Mouse (Mus musculus) embryonic facial prominence, embryonic 12.5 days (tissue): ENCODE measurements around the gene Acot7. TPM values are rescaled to one million over a fixed set of nuclear protein-coding genes. Genes with fewer than 3 reads are reported as not detected.

ENCODE experiments used
- ATAC-seq: fragments of 200-750 bp; cut with Nextera tagmentation; 2 replicates; pipeline ENCODE4 v1.8.0; 2017; ENCODE audit not compliant: insufficient number of reproducible peaks, insufficient read depth, low FRiP score, low TSS enrichment
- H3K27ac ChIP-seq: fragments of 300-500 bp; sonication (generic); 2 replicates; pipeline ENCODE4 v1.5.1; 2016; ENCODE audit warnings: mild to moderate bottlenecking
- H3K27me3 ChIP-seq: fragments of 300-500 bp; sonication (generic); 2 replicates; pipeline ENCODE4 v1.6.1; 2016; ENCODE audit warnings: mild to moderate bottlenecking, moderate library complexity
- H3K36me3 ChIP-seq: fragments of 300-500 bp; sonication (generic); 2 replicates; pipeline ENCODE4 v1.6.1; 2016; ENCODE audit warnings: mild to moderate bottlenecking
- H3K4me1 ChIP-seq: fragments of 300-500 bp; sonication (generic); 2 replicates; pipeline ENCODE4 v1.6.1; 2016
- H3K4me2 ChIP-seq: fragments of 300-500 bp; sonication (generic); replicated peaks from 2 replicates; pipeline ENCODE4 v1.6.1; 2016; ENCODE audit warnings: mild to moderate bottlenecking, moderate library complexity
- H3K4me3 ChIP-seq: fragments of 300-500 bp; sonication (generic); 2 replicates; pipeline ENCODE4 v1.5.1; 2016; ENCODE audit warnings: mild to moderate bottlenecking
- H3K9ac ChIP-seq: fragments of 300-500 bp; sonication (generic); 2 replicates; pipeline ENCODE4 v1.6.1; 2016; ENCODE audit warnings: mild to moderate bottlenecking, moderate library complexity
- H3K9me3 ChIP-seq: fragments of 300-500 bp; sonication (generic); 2 replicates; pipeline ENCODE4 v1.6.1; 2016; ENCODE audit warnings: mild to moderate bottlenecking, moderate library complexity
- WGBS: fragments of 180-500 bp; shearing (Covaris S2); methylation state at CpG from one replicate; pipeline ENCODE4 v1.1.7; 2016; 5-methylcytosine and 5-hydroxymethylcytosine counted together
- polyA plus RNA-seq: library from polyadenylated mRNA; unstranded; fragments of >200 nt; fragmentation: Nextera tagmentation; extraction: Ambion mirVana; gene quantifications from 2 replicates; pipeline ENCODE4 v1.2.1, GENCODE M21; 2016

Gene Acot7
- polyA plus RNA-seq, 1 experiment from 2014 or later = 57.9 TPM

- WGBS = 92% methylated on average over 2 of the region's 2 CpGs
- no peaks in the 10 kb centered on the region for H3K36me3 ChIP-seq
- ATAC-seq = no peak
Measured at GRCm38 (mm10) chr4:152136876-152137250, 41.1 kb upstream of the Acot7 start.

GRCm38 (mm10) chr4:152138497-152139260 is 39.3 kb upstream of the Acot7 start:
- Histone ChIP-seq H3K4me2 (peak overlapping the region; percentile 70), H3K9me3 (no peaks in the 10 kb centered on the region), H3K27ac (no peak overlapping the region), H3K27me3 (peaks cover 31% of the 10 kb centered on the region), H3K9ac (no peak overlapping the region; the same call in 1 of the 2 replicates), H3K36me3 (no peaks in the 10 kb centered on the region), H3K4me1 (peaks cover 4% of the 10 kb centered on the region; the same call in 1 of the 2 replicates), H3K4me3 (peak overlapping the region; percentile 44)
- peak; percentile 80 for ATAC-seq
- WGBS = 3% methylated on average over 51 of the region's 51 CpGs

More at GRCm38 (mm10) chr4:152136876-152137250, 41.1 kb upstream of the Acot7 start:
- peaks cover 11% of the 10 kb centered on the region for H3K4me1 ChIP-seq
- H3K9me3 ChIP-seq = no peaks in the 10 kb centered on the region
- H3K27me3 ChIP-seq = peaks cover 47% of the 10 kb centered on the region
- no peak overlapping the region for H3K4me2 ChIP-seq
- H3K9ac ChIP-seq = no peak overlapping the region
- H3K27ac ChIP-seq = no peak overlapping the region
- H3K4me3 ChIP-seq = no peak overlapping the region

GRCm38 (mm10) chr4:152140441-152140840 is 37.5 kb upstream of the Acot7 start:
- H3K4me2 ChIP-seq = no peak overlapping the region
- H3K9me3 ChIP-seq = no peaks in the 10 kb centered on the region
- no peak overlapping the region for H3K27ac ChIP-seq
- no peak overlapping the region for H3K4me3 ChIP-seq
- no peaks in the 10 kb centered on the region for H3K36me3 ChIP-seq
- ATAC-seq = no peak
- no peak overlapping the region for H3K9ac ChIP-seq
- peaks cover 22% of the 10 kb centered on the region for H3K27me3 ChIP-seq
- 31% methylated on average over 6 of the region's 6 CpGs for WGBS
- peaks cover 4% of the 10 kb centered on the region; the same call in 1 of the 2 replicates for H3K4me1 ChIP-seq

GRCm38 (mm10) chr4:152141521-152142135 is 36.3 kb upstream of the Acot7 start:
- H3K27me3 ChIP-seq = peaks cover 18% of the 10 kb centered on the region
- H3K4me2 ChIP-seq = no peak overlapping the region
- H3K9me3 ChIP-seq = no peaks in the 10 kb centered on the region
- H3K36me3 ChIP-seq = no peaks in the 10 kb centered on the region
- no peak overlapping the region for H3K4me3 ChIP-seq
- no peak overlapping the region for H3K9ac ChIP-seq
- no peak for ATAC-seq
- WGBS = 73% methylated on average over 8 of the region's 8 CpGs
- H3K4me1 ChIP-seq = peaks cover 4% of the 10 kb centered on the region; the same call in 1 of the 2 replicates
- H3K27ac ChIP-seq = no peak overlapping the region

GRCm38 (mm10) chr4:152143632-152144031 is 34.3 kb upstream of the Acot7 start:
- H3K4me3 ChIP-seq = no peak overlapping the region
- H3K27me3 ChIP-seq = peaks cover 17% of the 10 kb centered on the region
- H3K36me3 ChIP-seq = no peaks in the 10 kb centered on the region
- no peak overlapping the region for H3K27ac ChIP-seq
- 30% methylated on average over 1 of the region's 1 CpGs for WGBS
- no peak for ATAC-seq
- no peaks in the 10 kb centered on the region for H3K9me3 ChIP-seq
- H3K4me1 ChIP-seq = peaks cover 2% of the 10 kb centered on the region; the same call in 1 of the 2 replicates
- no peak overlapping the region for H3K9ac ChIP-seq
- H3K4me2 ChIP-seq = no peak overlapping the region

- Histone ChIP-seq H3K9me3 (no peaks in the 10 kb centered on the region), H3K4me2 (no peak overlapping the region), H3K36me3 (no peaks in the 10 kb centered on the region), H3K27me3 (peaks cover 30% of the 10 kb centered on the region), H3K27ac (no peak overlapping the region), H3K9ac (no peak overlapping the region), H3K4me1 (no peaks in the 10 kb centered on the region), H3K4me3 (no peak overlapping the region)
- 73% methylated on average over 10 of the region's 10 CpGs for WGBS
- ATAC-seq = no peak
Measured at GRCm38 (mm10) chr4:152145473-152145872, 32.5 kb upstream of the Acot7 start.

- H3K9me3 ChIP-seq = no peaks in the 10 kb centered on the region
- H3K4me1 ChIP-seq = no peaks in the 10 kb centered on the region
- H3K27me3 ChIP-seq = peaks cover 31% of the 10 kb centered on the region
- no peak overlapping the region for H3K4me3 ChIP-seq
- no peak overlapping the region for H3K27ac ChIP-seq
- WGBS = 70% methylated on average over 11 of the region's 11 CpGs
- H3K4me2 ChIP-seq = no peak overlapping the region
- H3K9ac ChIP-seq = no peak overlapping the region
- H3K36me3 ChIP-seq = no peaks in the 10 kb centered on the region
- ATAC-seq = no peak
Measured at GRCm38 (mm10) chr4:152146033-152146827, 31.7 kb upstream of the Acot7 start.

- H3K4me1 ChIP-seq = peaks cover 13% of the 10 kb centered on the region; the same call in 1 of the 2 replicates
- no peaks in the 10 kb centered on the region for H3K36me3 ChIP-seq
- no peak overlapping the region for H3K4me3 ChIP-seq
- no peaks in the 10 kb centered on the region for H3K9me3 ChIP-seq
- no peak for ATAC-seq
- peaks cover 65% of the 10 kb centered on the region for H3K27me3 ChIP-seq
- no peak overlapping the region for H3K27ac ChIP-seq
- 69% methylated on average over 4 of the region's 4 CpGs for WGBS
- H3K4me2 ChIP-seq = no peak overlapping the region
- H3K9ac ChIP-seq = no peak overlapping the region
Measured at GRCm38 (mm10) chr4:152150546-152150945, 27.4 kb upstream of the Acot7 start.

GRCm38 (mm10) chr4:152151451-152151965 is 26.4 kb upstream of the Acot7 start:
- Histone ChIP-seq H3K36me3 (no peaks in the 10 kb centered on the region), H3K9me3 (no peaks in the 10 kb centered on the region), H3K27me3 (peaks cover 69% of the 10 kb centered on the region), H3K4me2 (peak overlapping the region; percentile 59), H3K4me1 (peaks cover 13% of the 10 kb centered on the region; the same call in 1 of the 2 replicates), H3K4me3 (peak overlapping the region; percentile 38), H3K27ac (no peak overlapping the region), H3K9ac (no peak overlapping the region)
- ATAC-seq = no peak
- WGBS = 16% methylated on average over 7 of the region's 7 CpGs

GRCm38 (mm10) chr4:152151966-152152544 is 25.9 kb upstream of the Acot7 start, which contains the start of gene Espn:
Gene Espn (minus strand): TSS chr4:152152371.
- H3K4me1 ChIP-seq = peaks cover 13% of the 10 kb centered on the region; the same call in 1 of the 2 replicates
- no peaks in the 10 kb centered on the region for H3K9me3 ChIP-seq
- H3K27me3 ChIP-seq = peaks cover 73% of the 10 kb centered on the region
- peak within 1 kb of the TSS; percentile 59 for H3K4me2 ChIP-seq
- H3K9ac ChIP-seq = no peak within 1 kb of the TSS
- peak within 1 kb of the TSS; percentile 38 for H3K4me3 ChIP-seq
- H3K27ac ChIP-seq = no peak within 1 kb of the TSS
- ATAC-seq = peak; percentile 50
- WGBS = under 1% methylated on average over 57 of the region's 57 CpGs
- no peaks in the 10 kb centered on the region for H3K36me3 ChIP-seq

GRCm38 (mm10) chr4:152153771-152154177 is 24.2 kb upstream of the Acot7 start:
- Histone ChIP-seq H3K36me3 (no peaks in the 10 kb centered on the region), H3K4me1 (peaks cover 13% of the 10 kb centered on the region; the same call in 1 of the 2 replicates), H3K4me2 (peak overlapping the region; percentile 35), H3K27ac (no peak overlapping the region), H3K9me3 (no peaks in the 10 kb centered on the region), H3K27me3 (peaks cover 89% of the 10 kb centered on the region), H3K4me3 (peak overlapping the region; percentile 6; the same call in 1 of the 2 replicates), H3K9ac (no peak overlapping the region)
- no peak for ATAC-seq
- 2% methylated on average over 23 of the region's 23 CpGs for WGBS
